Mouse (Mus musculus): ENCODE measurements at regions not wholly inside any gene's neighbourhood (a gene's known extent, or its start where the extent isn't known, plus 50 kb on each side); places are given as distances from the start of the nearest gene placed in this dataset.
"Not testable (repeated sequence)": the region's sequence is repeated elsewhere in the genome, so short reads cannot be mapped to it uniquely, and the experiment has no call there.

DNA sequence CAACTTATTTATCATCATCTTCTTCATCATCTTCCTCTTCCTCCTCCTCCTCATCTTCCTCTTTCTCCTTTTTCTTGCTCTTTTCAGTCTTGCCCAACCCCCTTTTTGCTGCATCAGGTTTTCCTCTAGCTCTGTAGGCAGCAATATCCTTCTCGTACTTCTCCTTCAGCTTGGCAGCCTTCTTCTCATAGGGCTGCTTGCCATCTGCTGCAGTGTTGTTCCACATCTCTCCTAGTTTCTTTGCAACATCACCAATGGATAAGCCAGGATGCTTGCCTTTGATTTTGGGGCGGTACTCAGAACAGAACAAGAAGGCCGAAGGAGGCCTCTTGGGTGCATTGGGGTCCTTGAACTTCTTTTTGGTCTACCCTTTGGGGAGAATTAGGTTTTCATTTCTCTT lies 98.7 kb upstream of the Lin7c start:
- not testable (repeated sequence) for H3K27me3 ChIP-seq (replicated peaks); ATAC-seq (ENCODE audit: low FRiP score); H3K9ac ChIP-seq (replicated peaks); H3K27ac ChIP-seq (replicated peaks); H3K9me3 ChIP-seq (replicated peaks); H3K4me3 ChIP-seq (replicated peaks); H3K4me2 ChIP-seq; H3K36me3 ChIP-seq; H3K4me1 ChIP-seq
- 97% methylated on average over 3 of the region's 3 CpGs for WGBS

DNA sequence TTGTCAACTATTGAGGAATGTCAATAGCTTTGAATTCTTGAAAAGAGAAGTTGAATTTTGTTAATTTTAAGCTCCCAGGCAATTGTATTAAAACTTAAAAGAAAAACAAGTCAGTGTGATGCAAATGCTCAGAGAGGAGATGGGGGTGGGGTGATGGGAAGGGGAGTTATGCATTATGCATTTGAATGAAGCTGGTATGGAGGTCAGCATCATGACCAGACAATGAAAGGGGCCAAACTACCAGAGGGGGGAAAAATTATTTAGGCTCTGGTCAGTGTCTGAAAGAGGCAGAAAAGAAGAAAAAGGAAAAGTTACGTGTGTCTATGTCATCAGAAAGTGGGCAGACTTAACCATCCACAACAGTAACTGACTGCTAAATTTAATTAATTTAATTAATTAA lies 73.7 kb upstream of the Lin7c start:
- Histone ChIP-seq H3K4me1 (no peaks in the 10 kb centered on the region), H3K27me3 (replicated peaks) (no peaks in the 10 kb centered on the region)
- no peak for ATAC-seq (ENCODE audit: low FRiP score)

DNA sequence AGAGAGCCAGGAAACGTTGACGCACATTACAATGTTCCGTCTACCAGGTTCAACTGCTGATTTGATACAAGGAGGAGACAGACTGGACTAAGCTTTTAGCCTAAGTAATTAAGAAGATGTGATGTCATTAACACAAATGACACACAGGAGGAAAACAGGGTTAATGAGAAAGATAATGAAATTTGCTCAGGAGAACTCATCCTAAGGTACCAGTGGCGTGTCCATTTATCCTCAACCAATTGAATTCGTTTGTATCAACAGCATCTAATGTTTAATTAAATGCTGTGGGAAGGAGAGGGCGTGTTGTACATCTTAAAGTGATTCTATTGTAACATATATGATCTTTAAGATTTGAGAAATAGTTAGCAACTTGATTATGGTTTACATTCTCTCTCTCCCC lies 70.3 kb upstream of the Lin7c start:
- Histone ChIP-seq H3K36me3 (no peaks in the 10 kb centered on the region), H3K4me1 (no peaks in the 10 kb centered on the region), H3K9ac (replicated peaks) (no peak overlapping the region), H3K27me3 (replicated peaks) (no peaks in the 10 kb centered on the region), H3K9me3 (replicated peaks) (no peaks in the 10 kb centered on the region), H3K4me2 (no peak overlapping the region), H3K4me3 (replicated peaks) (no peak overlapping the region), H3K27ac (replicated peaks) (no peak overlapping the region)
- 67% methylated on average over 6 of the region's 6 CpGs for WGBS
- ATAC-seq (ENCODE audit: low FRiP score), result peak; percentile 65

More for the DNA sequence above, 73.7 kb upstream of the Lin7c start:
- Histone ChIP-seq H3K9ac (replicated peaks) (no peak overlapping the region), H3K36me3 (no peaks in the 10 kb centered on the region), H3K4me3 (replicated peaks) (no peak overlapping the region), H3K27ac (replicated peaks) (no peak overlapping the region), H3K4me2 (no peak overlapping the region), H3K9me3 (replicated peaks) (no peaks in the 10 kb centered on the region)
- WGBS, result 81% methylated on average over 1 of the region's 1 CpGs

DNA sequence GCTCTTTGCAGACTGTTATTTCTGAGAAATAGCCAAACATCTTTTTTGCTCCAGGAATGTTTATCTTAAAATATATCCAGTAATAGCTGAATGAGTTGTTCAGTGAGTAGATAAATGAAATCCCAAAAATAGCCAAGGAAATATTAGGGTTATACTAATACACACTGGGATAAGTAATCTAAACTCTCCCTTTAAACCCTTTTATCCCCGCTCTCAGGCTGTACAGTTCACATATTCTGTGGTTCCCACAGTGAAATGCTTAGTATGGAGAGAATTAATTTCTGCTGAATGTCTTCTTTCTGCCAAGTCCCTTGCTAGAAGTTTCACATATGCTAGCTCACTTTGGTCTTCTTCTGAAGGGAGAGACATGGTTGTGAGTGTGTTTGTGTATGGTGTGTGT lies 69.8 kb upstream of the Lin7c start:
- ATAC-seq (ENCODE audit: low FRiP score), result no peak
- Histone ChIP-seq H3K9me3 (replicated peaks) (no peaks in the 10 kb centered on the region), H3K9ac (replicated peaks) (no peak overlapping the region), H3K4me3 (replicated peaks) (no peak overlapping the region), H3K36me3 (no peaks in the 10 kb centered on the region), H3K27ac (replicated peaks) (no peak overlapping the region), H3K4me2 (no peak overlapping the region), H3K4me1 (no peaks in the 10 kb centered on the region), H3K27me3 (replicated peaks) (no peaks in the 10 kb centered on the region)
- 83% methylated on average over 1 of the region's 1 CpGs for WGBS

DNA sequence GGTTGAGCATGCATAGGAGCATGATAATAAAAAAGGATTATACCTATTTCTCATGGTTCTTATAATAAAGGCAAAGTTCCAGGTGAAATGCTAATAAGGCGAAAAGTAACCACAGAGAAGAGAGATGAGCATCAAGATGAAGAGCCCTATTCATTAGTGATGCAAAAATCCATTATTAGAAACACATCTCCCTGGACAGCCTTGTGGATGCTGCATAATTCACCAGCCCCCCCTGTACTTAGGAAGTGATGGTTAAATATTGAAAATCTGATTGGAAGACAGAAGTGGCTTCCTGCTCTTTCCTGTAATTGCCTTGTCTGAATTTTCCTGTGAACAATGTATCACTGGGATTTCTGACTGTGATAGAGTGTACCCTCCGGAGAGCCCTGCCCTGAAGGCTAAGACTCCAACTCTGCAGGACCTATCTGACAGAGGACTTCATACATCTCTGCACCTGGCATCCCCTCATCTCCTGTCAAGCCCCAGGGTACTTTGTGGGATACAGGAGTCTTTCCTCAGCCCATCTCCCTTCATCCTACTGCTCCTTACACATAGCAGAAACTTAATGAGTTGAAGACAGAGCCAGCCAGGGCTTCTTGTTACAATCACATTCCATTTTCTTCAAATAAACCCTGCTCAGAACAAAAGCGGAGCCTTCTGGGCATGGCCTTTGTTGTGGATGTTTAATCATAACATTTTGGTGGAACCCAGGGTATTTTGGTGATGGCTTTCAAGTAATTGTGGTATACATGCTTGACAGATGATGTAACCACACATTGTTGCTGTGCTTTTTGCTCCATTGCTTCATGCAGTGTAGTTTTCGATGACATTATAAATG lies 67.4 kb upstream of the Lin7c start:
- Histone ChIP-seq H3K9me3 (replicated peaks) (no peaks in the 10 kb centered on the region), H3K27ac (replicated peaks) (no peak overlapping the region), H3K4me1 (no peaks in the 10 kb centered on the region), H3K27me3 (replicated peaks) (no peaks in the 10 kb centered on the region), H3K4me2 (no peak overlapping the region), H3K36me3 (no peaks in the 10 kb centered on the region), H3K4me3 (replicated peaks) (no peak overlapping the region), H3K9ac (replicated peaks) (no peak overlapping the region)
- 87% methylated on average over 4 of the region's 4 CpGs for WGBS
- ATAC-seq (ENCODE audit: low FRiP score), result no peak

DNA sequence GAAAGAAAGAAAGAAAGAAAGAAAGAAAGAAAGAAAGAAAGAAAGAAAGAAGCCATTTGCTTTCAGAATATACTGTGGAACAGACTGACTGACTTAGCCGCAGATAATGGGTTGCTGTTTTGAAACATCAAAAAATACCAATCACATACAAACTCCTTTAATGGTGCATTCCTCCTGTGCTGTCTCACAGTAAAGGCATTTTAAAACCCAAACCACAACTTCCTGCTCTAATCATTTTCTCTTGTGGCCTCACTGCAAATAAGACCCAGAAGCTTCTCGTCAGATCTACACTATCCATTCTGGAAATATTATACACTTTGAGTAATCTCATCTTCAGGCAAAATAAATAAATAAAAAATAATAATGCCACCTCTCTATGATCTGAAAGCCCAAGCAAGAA lies 50.4 kb upstream of the Lin7c start:
- no peak for ATAC-seq (ENCODE audit: low FRiP score)
- no peaks in the 10 kb centered on the region for H3K4me1 ChIP-seq
- no peaks in the 10 kb centered on the region for H3K9me3 ChIP-seq (replicated peaks)
- no peak overlapping the region for H3K4me3 ChIP-seq (replicated peaks)
- WGBS, result 83% methylated on average over 2 of the region's 2 CpGs
- H3K4me2 ChIP-seq, result no peak overlapping the region
- H3K27ac ChIP-seq (replicated peaks), result no peak overlapping the region
- no peaks in the 10 kb centered on the region for H3K36me3 ChIP-seq
- no peak overlapping the region for H3K9ac ChIP-seq (replicated peaks)
- no peaks in the 10 kb centered on the region for H3K27me3 ChIP-seq (replicated peaks)

Data from neural tube, embryonic 15.5 days (tissue).